Mouse (Mus musculus): ENCODE data around the gene A730061H03Rik. TPM values are rescaled to one million over a fixed set of nuclear protein-coding genes. Genes with fewer than 3 reads are reported as not detected.

Gene A730061H03Rik
- polyA plus RNA-seq, 1 experiment, result not detected

DNA sequence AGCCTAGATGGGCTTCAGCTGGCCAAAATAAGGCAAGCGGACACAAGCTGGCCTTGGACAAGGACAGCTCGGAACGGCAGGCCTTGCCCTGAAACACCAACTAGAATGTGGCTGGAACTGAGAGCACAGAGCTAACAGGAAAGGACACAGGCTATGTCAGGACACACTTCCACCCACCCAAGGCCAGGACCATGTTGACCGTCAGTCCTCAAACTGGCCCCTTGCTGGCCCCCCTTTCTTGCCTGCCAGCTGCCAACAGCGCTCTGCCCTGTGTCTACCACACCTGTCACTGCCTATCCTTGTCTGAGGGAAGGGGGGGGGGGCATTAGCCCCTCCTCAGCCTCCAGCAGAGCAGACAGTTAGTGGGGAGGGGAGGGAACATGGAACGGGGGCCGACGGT lies 15.1 kb upstream of the A730061H03Rik start, which contains the start of gene Fitm1:
Fitm1 (plus strand) TSS at position 316 of the 400 bp plus-strand sequence.
- WGBS, result 84% methylated on average over 8 of the region's 8 CpGs
- H3K4me1 ChIP-seq (ENCODE audit: control insufficient read depth, insufficient read depth, insufficient read length, low read length), result no peaks in the 10 kb centered on the region
- TF ChIP-seq POLR2A (IDR thresholded peaks at IDR 0.05; ENCODE audit: low read depth, low read length), result no peak
- TF ChIP-seq CTCF (IDR thresholded peaks at IDR 0.05; ENCODE audit: extremely low read depth, insufficient read length, insufficient replicate concordance, low read depth, low read length), result no peak
- no peak within 1 kb of the TSS for H3K4me3 ChIP-seq (ENCODE audit: low read depth, low read length)
- no peaks in the 10 kb centered on the region for H3K27me3 ChIP-seq (ENCODE audit: control insufficient read depth, insufficient read depth, low read length)
- H3K27ac ChIP-seq (ENCODE audit: insufficient read depth, low read depth, low read length), result no peak within 1 kb of the TSS
- peaks cover 8% of the 10 kb centered on the region for H3K36me3 ChIP-seq (ENCODE audit: control insufficient read depth, insufficient read depth, low read length)

DNA sequence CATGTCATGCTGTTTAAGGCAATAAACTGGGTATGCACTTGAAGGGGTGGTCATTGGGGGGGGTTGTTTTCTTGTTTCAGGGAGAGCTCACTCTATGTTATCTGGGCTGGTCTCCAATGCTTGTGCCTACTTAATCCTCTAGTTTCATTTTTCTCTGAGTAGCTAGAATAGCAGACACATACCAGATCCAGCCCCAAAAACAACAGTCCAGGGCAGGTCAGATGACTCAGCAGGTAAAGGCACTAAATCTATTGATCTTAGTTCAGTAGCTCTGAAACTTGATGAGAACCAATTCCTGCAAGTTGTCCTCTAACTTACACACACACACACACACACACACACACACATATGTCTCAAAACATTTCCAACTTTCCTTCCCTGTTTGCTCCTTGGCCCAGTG lies 11.6 kb upstream of the A730061H03Rik start:
- H3K36me3 ChIP-seq (ENCODE audit: control insufficient read depth, insufficient read depth, low read length), result peaks cover 27% of the 10 kb centered on the region
- H3K4me3 ChIP-seq (ENCODE audit: low read depth, low read length), result no peak overlapping the region
- TF ChIP-seq CTCF (IDR thresholded peaks at IDR 0.05; ENCODE audit: extremely low read depth, insufficient read length, insufficient replicate concordance, low read depth, low read length) (no peak), POLR2A (IDR thresholded peaks at IDR 0.05; ENCODE audit: low read depth, low read length) (no peak)
- H3K27me3 ChIP-seq (ENCODE audit: control insufficient read depth, insufficient read depth, low read length), result no peaks in the 10 kb centered on the region
- H3K27ac ChIP-seq (ENCODE audit: insufficient read depth, low read depth, low read length), result no peak overlapping the region
- no peaks in the 10 kb centered on the region for H3K4me1 ChIP-seq (ENCODE audit: control insufficient read depth, insufficient read depth, insufficient read length, low read length)

DNA sequence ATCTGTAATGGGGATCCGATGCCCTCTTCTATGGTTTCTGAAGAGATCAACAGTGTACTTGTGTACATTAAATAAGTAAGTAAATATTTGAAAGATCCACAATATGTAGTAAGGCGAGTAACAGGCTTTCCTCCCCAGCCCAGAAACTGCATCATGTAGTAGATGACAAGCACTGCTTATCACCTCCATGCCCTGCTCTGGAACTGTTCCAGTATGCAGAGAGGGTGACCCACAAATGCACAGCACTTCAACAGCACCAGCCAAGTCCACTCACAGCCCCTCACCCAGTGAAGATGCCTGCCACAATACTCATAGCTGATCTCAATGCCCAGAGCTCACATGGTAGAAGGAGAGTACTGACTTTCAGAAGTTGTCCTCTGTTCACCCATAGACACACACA lies 10.4 kb upstream of the A730061H03Rik start:
- TF ChIP-seq POLR2A (IDR thresholded peaks at IDR 0.05; ENCODE audit: low read depth, low read length) (no peak), CTCF (IDR thresholded peaks at IDR 0.05; ENCODE audit: extremely low read depth, insufficient read length, insufficient replicate concordance, low read depth, low read length) (no peak)
- Histone ChIP-seq H3K36me3 (ENCODE audit: control insufficient read depth, insufficient read depth, low read length) (peaks cover 38% of the 10 kb centered on the region), H3K4me3 (ENCODE audit: low read depth, low read length) (no peak overlapping the region), H3K27ac (ENCODE audit: insufficient read depth, low read depth, low read length) (no peak overlapping the region), H3K27me3 (ENCODE audit: control insufficient read depth, insufficient read depth, low read length) (no peaks in the 10 kb centered on the region), H3K4me1 (ENCODE audit: control insufficient read depth, insufficient read depth, insufficient read length, low read length) (no peaks in the 10 kb centered on the region)
- 73% methylated on average over 2 of the region's 2 CpGs for WGBS

DNA sequence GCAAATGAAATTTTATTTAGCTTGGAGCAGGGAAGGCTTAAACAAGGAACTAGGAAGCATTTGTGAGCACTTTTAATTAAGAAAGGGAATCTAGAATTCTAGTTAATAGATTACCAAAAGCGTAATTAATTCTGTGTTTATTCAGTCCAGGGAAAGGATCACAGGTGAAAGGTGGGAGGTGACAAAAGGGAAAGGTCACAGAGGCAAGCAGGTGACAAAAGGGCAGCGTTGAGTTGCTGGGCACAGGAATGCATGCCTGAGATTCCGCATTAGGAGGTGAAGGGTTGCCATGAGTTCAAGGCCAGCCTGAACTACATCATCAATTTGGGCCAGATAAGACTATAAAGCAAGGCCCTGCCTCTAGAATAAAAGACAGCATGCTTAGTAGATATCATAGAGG lies 7.3 kb upstream of the A730061H03Rik start:
- no peak for TF ChIP-seq POLR2A (IDR thresholded peaks at IDR 0.05; ENCODE audit: low read depth, low read length)
- no peak for TF ChIP-seq CTCF (IDR thresholded peaks at IDR 0.05; ENCODE audit: extremely low read depth, insufficient read length, insufficient replicate concordance, low read depth, low read length)
- no peaks in the 10 kb centered on the region for H3K4me1 ChIP-seq (ENCODE audit: control insufficient read depth, insufficient read depth, insufficient read length, low read length)
- no peaks in the 10 kb centered on the region for H3K27me3 ChIP-seq (ENCODE audit: control insufficient read depth, insufficient read depth, low read length)
- WGBS, result 66% methylated on average over 3 of the region's 3 CpGs
- peaks cover 66% of the 10 kb centered on the region for H3K36me3 ChIP-seq (ENCODE audit: control insufficient read depth, insufficient read depth, low read length)
- no peak overlapping the region for H3K4me3 ChIP-seq (ENCODE audit: low read depth, low read length)
- no peak overlapping the region for H3K27ac ChIP-seq (ENCODE audit: insufficient read depth, low read depth, low read length)

DNA sequence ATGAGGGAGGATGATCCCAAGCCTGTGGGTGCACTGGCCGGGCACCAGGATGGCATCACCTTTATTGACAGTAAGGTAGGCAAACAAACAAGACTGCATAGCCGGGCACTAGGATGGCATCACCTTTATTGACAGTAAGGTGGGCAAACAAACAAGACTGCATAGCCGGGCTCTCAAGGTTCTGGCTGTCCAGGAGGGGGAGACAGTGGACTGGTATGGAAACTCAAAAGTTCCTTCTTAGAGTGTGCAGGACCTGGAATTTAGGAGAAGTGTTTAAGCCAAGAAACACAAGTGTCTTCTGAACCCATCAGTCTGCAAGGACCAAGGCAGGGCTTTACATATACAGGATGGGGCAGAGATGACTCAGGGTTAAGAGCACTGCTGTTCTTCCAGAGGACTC lies 5.5 kb upstream of the A730061H03Rik start:
- peaks cover 69% of the 10 kb centered on the region for H3K36me3 ChIP-seq (ENCODE audit: control insufficient read depth, insufficient read depth, low read length)
- no peak overlapping the region for H3K27ac ChIP-seq (ENCODE audit: insufficient read depth, low read depth, low read length)

DNA sequence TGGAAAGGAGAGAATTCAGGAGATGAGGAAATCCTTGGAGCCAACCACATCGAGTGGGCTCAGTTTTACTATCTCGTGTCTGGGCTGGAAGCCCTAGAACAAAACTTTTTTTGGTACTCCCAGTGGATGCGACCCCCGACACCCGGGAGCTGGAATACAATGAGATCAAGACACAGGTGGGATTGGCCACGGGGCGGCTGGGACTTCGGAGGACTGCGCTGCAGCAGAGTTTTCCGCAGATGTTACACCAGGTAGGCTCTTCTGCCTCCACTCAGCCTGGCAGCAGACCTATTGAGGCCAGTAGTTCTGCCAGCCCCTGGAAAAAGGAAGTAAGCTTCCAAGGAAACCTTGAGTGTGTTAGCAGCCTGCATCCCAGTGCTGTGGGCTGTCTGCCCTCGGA lies 3.0 kb upstream of the A730061H03Rik start:
- Histone ChIP-seq H3K4me3 (ENCODE audit: low read depth, low read length) (no peak overlapping the region), H3K4me1 (ENCODE audit: control insufficient read depth, insufficient read depth, insufficient read length, low read length) (peaks cover 3% of the 10 kb centered on the region; the same call in 1 of the 2 replicates), H3K27me3 (ENCODE audit: control insufficient read depth, insufficient read depth, low read length) (no peaks in the 10 kb centered on the region), H3K36me3 (ENCODE audit: control insufficient read depth, insufficient read depth, low read length) (peaks cover 54% of the 10 kb centered on the region), H3K27ac (ENCODE audit: insufficient read depth, low read depth, low read length) (no peak overlapping the region)
- TF ChIP-seq CTCF (IDR thresholded peaks at IDR 0.05; ENCODE audit: extremely low read depth, insufficient read length, insufficient replicate concordance, low read depth, low read length) (no peak), POLR2A (IDR thresholded peaks at IDR 0.05; ENCODE audit: low read depth, low read length) (no peak)
- 93% methylated on average over 11 of the region's 11 CpGs for WGBS

More for the DNA sequence above, 5.5 kb upstream of the A730061H03Rik start:
- peaks cover 3% of the 10 kb centered on the region; the same call in 1 of the 2 replicates for H3K4me1 ChIP-seq (ENCODE audit: control insufficient read depth, insufficient read depth, insufficient read length, low read length)
- no peaks in the 10 kb centered on the region for H3K27me3 ChIP-seq (ENCODE audit: control insufficient read depth, insufficient read depth, low read length)
- no peak overlapping the region for H3K4me3 ChIP-seq (ENCODE audit: low read depth, low read length)
- 68% methylated on average over 3 of the region's 3 CpGs for WGBS
- TF ChIP-seq CTCF (IDR thresholded peaks at IDR 0.05; ENCODE audit: extremely low read depth, insufficient read length, insufficient replicate concordance, low read depth, low read length) (no peak), POLR2A (IDR thresholded peaks at IDR 0.05; ENCODE audit: low read depth, low read length) (no peak)

DNA sequence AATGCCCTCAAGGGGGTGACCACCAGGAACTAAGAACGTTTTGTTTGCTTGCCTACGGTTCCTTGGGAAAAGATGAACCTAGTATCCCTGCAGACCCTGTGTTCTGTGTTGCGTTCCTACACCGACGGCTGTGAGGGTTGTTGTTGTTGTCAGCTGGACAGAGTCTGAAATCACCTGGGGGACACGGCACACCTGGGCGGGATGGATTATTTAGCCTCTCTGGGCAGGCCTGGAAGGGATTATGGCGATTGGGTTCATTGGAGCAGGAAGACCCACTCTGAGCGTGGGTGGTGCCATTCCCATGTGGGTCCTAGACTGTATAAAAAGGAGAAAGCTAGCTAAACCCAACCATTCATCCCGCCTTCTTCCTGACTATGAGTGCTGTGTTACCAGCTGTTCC lies 1.7 kb upstream of the A730061H03Rik start:
- WGBS, result 91% methylated on average over 10 of the region's 10 CpGs
- peaks cover 6% of the 10 kb centered on the region; the same call in 1 of the 2 replicates for H3K4me1 ChIP-seq (ENCODE audit: control insufficient read depth, insufficient read depth, insufficient read length, low read length)
- no peaks in the 10 kb centered on the region for H3K27me3 ChIP-seq (ENCODE audit: control insufficient read depth, insufficient read depth, low read length)
- TF ChIP-seq POLR2A (IDR thresholded peaks at IDR 0.05; ENCODE audit: low read depth, low read length), result no peak
- TF ChIP-seq CTCF (IDR thresholded peaks at IDR 0.05; ENCODE audit: extremely low read depth, insufficient read length, insufficient replicate concordance, low read depth, low read length), result no peak
- no peak overlapping the region for H3K4me3 ChIP-seq (ENCODE audit: low read depth, low read length)
- H3K36me3 ChIP-seq (ENCODE audit: control insufficient read depth, insufficient read depth, low read length), result peaks cover 43% of the 10 kb centered on the region
- H3K27ac ChIP-seq (ENCODE audit: insufficient read depth, low read depth, low read length), result no peak overlapping the region
